Mouse (Mus musculus) spleen, embryonic (tissue): Measurements from ENCODE around the gene Olfr224.
"Not testable (repeated sequence)": the region's sequence is repeated elsewhere in the genome, so short reads cannot be mapped to it uniquely, and the experiment has no call there.

Source experiments
- CTCF ChIA-PET: fragments of 350-600 bp; sonication (Branson Sonifier 250); formaldehyde crosslinking; loops from one replicate; lab custom pipeline; 2022; lab: Charles Lee

Olfr224 gene

GRCm38 (mm10) chr11:58570405-58570804, at the start of gene Olfr224:
TSS of gene Olfr224 (minus strand) at chr11:58570553.
- CTCF ChIA-PET = interaction anchor here (0.7 kb wide), 1 partner anchor 27 kb away, joined by 11 read pairs; no protein-coding TSS in a partner anchor

- CTCF ChIA-PET = no interaction called here
Observed at GRCm38 (mm10) chr11:58618793-58619192, 48.4 kb upstream of the Olfr224 start.

DNA sequence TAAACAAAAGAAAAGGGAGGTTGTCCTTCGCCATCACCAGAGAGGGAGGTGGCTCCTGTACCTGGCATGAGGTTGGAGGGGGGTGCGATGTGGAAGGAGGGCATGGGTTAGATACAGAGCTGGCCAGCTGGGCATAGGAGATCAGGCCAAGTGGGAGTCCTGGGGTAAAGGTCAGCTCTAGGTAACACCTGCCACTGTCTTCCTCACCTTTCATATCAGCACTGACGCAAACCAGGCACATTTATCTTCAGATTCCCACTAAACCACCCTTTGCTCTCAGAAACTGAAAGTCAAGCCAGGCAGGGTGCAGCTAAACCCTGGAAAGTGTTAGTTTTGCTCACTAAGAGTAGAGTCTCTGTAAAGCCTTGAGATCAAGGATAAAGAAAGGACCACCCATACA, 48.0 kb upstream of the Olfr224 start:
- CTCF ChIA-PET = no interaction called here

GRCm38 (mm10) chr11:58615975-58616374, 45.6 kb upstream of the Olfr224 start, which contains the start of gene 2210407C18Rik:
TSS of gene 2210407C18Rik (minus strand) at chr11:58616075.
- CTCF ChIA-PET = no interaction called here

DNA sequence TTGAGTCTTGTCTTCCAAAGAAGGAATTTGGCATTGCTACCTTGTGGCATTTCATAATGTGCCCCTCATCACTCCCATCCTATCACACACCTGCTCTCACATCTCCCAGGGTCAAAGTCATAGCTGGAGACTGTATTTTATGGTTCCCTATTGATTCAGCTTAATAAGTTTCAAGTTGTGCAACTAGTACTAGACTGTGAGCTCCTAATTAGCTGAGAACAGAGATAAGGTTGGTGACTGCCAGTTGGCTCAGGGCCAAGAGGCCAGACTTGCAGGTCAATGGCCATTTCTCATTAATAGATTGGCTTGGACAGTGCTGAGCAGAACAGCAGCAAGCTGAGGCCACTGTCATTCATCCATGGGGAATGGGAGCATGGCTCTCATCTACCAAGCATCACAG, 44.2 kb upstream of the Olfr224 start:
- CTCF ChIA-PET = no interaction called here

DNA sequence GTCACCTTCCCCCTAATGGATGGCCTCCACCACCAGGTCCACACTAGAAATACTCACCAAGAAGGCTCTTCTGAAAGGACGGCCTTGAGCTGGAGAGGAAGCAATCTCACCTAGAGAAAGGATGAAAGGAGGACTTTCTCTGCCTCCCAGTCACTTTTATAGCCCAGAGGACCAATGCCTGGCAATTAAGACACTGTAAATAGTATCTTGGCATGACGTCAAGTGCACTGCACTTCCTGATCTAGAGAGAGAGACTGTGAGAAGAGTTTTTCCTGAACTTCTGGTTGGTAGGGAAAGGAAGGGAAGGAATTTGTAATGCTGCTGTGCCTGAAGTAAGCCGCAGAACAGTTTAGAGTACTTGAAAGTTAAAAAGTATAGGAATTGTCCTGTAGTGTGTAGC, 43.0 kb upstream of the Olfr224 start:
- CTCF ChIA-PET = no interaction called here

- CTCF ChIA-PET = no interaction called here
Observed at GRCm38 (mm10) chr11:58607030-58607429, 36.7 kb upstream of the Olfr224 start.

- CTCF ChIA-PET = no interaction called here
Observed at GRCm38 (mm10) chr11:58606177-58606919, 36.0 kb upstream of the Olfr224 start.

GRCm38 (mm10) chr11:58605228-58605627, 34.9 kb upstream of the Olfr224 start:
- CTCF ChIA-PET = no interaction called here

DNA sequence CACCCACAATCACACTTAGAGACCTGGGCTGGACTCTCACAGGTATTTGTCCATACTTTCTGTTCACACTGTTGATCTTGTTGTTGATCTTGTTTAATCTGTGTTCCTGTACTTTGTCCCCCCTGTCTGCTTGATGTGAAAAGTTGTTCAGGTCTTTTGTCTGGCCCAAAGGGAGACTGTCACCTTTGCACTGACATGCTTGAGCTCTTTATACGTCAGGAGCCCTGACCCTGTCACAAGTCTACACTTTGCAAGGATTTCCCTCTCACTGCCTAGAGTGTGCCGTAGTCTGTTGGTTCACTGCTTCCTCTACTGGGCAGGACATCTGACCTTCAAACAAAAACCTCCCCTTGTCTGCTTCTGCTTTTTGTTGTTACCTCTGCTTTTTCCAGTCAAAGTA, 34.3 kb upstream of the Olfr224 start:
- CTCF ChIA-PET = no interaction called here

DNA sequence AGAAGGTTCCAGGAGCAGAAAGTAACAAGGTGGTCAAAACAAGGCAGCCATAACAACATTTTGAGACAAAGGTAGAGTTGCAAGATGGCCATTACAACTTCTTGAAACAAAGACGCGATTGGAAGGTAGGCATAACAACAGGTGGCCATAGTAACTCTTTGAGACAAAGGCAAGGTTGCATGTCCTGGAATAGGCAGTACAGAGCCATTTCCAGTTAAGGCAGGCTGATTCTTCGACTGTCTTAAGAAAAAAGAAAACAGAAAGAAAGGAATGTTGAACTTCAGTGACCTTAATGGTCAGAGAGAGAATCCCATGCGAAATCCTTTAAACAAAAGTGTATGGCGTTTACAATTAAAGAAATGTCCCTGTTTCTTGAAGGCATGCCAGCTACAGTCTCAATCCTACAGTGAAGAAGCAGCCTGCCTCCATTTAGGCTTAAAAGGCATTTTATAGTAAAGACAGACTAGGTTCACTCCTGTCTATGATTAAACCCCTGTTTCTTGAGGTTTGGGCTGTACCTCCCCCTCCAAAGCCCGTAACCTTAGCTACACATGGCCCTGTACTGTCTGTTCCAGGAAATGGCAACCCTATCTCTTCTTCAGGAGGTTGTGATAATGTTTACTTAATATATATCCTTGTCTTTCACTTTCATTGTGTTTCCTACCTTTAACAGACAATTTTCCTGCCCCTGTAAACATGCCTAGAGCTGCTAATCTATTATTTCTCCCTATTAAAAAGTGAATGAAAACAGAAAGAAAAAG, 32.6 kb upstream of the Olfr224 start:
- CTCF ChIA-PET = no interaction called here

DNA sequence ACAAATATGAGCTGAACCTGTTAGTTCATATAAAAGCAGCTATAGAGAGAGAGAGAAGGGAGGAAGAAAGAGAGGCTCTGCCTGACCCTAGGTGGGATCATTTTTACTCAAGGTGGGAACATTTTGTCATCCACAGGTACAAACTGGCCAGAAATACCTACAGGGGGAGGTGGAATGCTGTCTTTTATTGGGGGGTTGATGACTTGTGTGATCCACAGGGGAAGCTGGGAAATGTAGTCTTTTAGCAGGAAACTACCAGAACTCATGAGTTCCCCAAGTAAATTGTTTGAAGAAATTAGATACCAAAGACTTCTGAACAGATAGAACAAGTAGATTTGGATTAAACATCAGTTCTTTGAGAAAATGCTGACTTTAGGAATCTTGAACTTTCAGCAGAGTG, 31.7 kb upstream of the Olfr224 start:
- CTCF ChIA-PET = no interaction called here

DNA sequence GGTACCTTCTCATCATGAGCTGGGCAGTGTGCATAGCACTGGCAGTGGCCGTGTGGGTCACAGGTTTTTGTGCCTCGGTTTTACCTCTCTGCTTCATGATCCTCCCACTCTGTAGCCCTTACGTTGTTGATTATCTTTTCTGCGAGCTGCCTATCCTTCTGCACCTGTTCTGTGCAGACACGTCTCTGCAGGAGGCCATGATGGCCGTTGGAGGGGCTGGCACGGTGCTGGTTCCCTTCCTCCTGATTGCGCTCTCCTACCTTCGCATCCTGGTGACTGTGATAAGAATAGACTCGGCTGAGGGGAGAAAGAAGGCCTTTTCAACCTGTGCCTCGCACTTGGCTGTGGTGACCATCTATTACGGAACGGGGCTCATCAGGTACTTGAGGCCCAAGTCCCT, 27.5 kb upstream of the Olfr224 start:
- CTCF ChIA-PET = no interaction called here

DNA sequence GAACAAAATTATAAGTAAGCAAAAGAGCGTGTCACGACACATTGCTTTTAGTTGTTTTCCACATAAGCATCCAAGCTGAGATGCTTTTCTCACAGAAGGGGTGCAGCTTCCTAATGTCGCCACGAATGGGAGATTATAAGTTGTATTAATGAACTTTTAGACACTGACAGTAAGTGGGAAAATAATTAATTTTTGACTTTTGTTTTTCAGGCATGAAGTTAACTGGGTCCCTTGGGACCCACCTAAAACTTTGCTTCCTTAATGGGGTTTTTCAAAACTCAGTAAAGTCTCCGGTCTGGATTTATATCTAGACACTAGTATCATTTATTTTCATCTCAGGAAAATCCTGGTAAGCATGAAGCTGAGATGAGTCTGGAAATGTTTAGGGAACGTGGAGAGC, 24.5 kb upstream of the Olfr224 start, which contains the start of gene Olfr324:
TSS of gene Olfr324 (plus strand) at position 301 of the 400 bp plus-strand sequence.
- CTCF ChIA-PET = interaction anchor here (0.6 kb wide), 1 partner anchor 116 kb away, joined by 3 read pairs; no protein-coding TSS in a partner anchor

DNA sequence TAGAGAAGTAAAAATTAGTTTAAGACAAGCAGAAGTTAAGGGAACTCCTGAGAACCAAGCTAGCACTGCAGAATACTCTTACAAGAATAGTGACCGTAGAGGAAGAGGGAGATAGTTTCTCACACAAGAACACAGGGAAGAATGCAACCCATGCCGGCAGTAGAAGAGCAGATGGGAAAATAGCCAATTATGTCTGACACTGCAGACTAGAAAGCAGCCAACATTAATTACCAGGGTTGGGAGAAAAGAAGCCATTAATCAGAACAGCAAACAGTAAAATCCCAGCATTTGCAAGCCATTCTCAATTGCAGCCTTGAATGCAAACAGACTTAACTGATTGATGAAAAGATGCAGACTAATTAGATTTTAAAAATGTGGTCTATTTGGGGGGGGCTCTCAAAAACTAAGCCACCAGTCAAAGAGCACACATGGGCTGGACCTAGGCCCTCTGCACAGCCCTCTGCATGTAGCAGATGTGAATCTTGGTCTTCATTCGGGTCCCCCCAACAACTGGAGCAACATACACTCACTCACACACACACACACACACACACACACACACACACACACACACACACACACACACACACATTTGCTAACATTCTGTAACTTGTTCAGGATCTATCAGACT, 18.4 kb upstream of the Olfr224 start:
- CTCF ChIA-PET = no interaction called here

GRCm38 (mm10) chr11:58587898-58588348, 17.6 kb upstream of the Olfr224 start:
- CTCF ChIA-PET = no interaction called here

- CTCF ChIA-PET = no interaction called here
Observed at GRCm38 (mm10) chr11:58578636-58579035, 8.3 kb upstream of the Olfr224 start.

DNA sequence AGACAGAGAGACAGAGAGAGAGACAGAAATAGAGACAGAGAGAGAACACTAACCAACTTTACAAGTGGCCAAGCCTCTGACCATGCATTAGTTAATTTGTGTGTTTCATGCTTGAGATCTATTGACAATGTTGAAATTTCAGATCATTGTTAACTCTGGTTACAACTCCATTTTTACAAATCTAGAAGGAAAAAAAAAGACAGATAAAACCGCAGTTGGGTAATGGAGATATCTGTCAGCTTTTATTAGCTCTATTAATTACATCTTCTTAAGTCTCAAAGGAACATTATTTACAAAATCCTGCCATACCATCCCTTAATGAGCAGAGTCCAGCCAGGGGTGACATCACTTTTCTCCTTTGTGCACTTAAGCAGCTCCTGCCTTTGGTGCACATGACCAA, 7.1 kb upstream of the Olfr224 start, which contains the start of gene Olfr325:
TSS of gene Olfr325 (plus strand) at position 301 of the 400 bp plus-strand sequence.
- CTCF ChIA-PET = no interaction called here

DNA sequence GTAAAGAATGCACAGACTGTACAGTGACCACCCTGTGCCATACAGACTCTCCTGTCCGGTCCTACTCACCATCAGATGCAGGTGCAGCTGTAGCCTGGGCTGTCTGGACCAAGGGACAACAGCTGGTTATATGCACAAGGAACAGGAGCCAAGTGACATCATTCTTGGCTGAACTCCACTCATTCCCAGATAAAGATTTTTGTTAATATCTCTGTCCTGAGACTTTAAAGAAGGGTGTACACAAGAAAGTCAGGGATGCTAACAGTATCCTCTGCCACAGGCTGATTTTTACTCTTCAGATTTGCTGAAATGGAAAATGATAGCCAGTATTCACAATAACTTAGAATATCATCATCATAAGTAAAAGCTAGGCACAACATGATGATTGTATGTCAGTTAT, 14.8 kb downstream of the Olfr224 start, which contains the start of gene Olfr328:
TSS of gene Olfr328 (minus strand) at position 101 of the 400 bp plus-strand sequence.
- CTCF ChIA-PET = no interaction called here

GRCm38 (mm10) chr11:58546322-58546721, 24.0 kb downstream of the Olfr224 start, which contains the start of gene Olfr329-ps:
TSS of gene Olfr329-ps (minus strand) at chr11:58546422.
- CTCF ChIA-PET = no interaction called here

DNA sequence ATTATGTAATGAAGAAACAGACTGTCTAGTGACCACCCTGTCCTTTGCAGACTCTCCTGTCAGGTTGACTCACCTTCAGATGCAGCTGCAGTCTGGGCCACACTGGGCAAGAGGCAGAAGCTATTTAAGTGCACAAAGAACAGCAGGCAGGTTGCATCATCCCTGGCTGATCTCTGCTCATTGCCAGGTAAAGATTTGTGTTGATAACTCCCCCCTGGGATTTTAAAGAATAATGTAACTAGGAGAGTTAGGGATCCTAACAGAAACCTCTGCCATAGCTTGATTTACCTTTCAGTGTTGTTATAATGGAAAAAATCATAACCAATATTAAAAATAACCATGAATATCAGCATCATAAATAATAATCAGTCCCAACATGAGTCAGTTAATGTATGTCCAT, 35.6 kb downstream of the Olfr224 start, which contains the start of gene Olfr330:
TSS of gene Olfr330 (minus strand) at position 101 of the 400 bp plus-strand sequence.
- CTCF ChIA-PET = not testable (repeated sequence)

- CTCF ChIA-PET = not testable (repeated sequence)
Observed at GRCm38 (mm10) chr11:58519756-58520155, 50.6 kb downstream of the Olfr224 start.
